20 mouse cellular contexts compared by ENCODE assay signal in genomic region chr1:34523647-34524046, GRCm38 (mm10). TPM values are rescaled to one million over a fixed set of nuclear protein-coding genes. Genes with fewer than 3 reads are reported as not detected.
"Had no signal": no experiment of that assay in that cellular context is flagged by ENCODE, and none has a peak within 500 bp of the region (broad histone marks: within the 10 kb centered on the region; RNA-seq: fewer than 3 reads in every experiment).

No protein-coding gene starts in this region.

- H3K9me3 ChIP-seq: limb, embryonic 15.5 days; liver, embryonic 12.5 days; midbrain, embryonic 10.5 days; neural tube, embryonic 15.5 days had no signal

- DNase-seq: kidney, postnatal 10 days; lung, embryonic 14.5 days; lung, postnatal 10 days; lung, postnatal 4 days; midbrain, embryonic 14.5 days; right cerebral cortex, adult 18-20 months; right cerebral cortex, postnatal 25 days; thymus, postnatal 36 days had no signal

- H3K4me3 ChIP-seq: limb, embryonic 15.5 days; liver, embryonic 12.5 days; midbrain, embryonic 10.5 days; myocyte; neural tube, embryonic 15.5 days had no signal

- H3K27me3 ChIP-seq: limb, embryonic 15.5 days; liver, embryonic 12.5 days; neural tube, embryonic 15.5 days had no signal

- H3K36me3 ChIP-seq: limb, embryonic 15.5 days; liver, embryonic 12.5 days; midbrain, embryonic 10.5 days; neural tube, embryonic 15.5 days had no signal

- H3K27ac ChIP-seq: limb, embryonic 15.5 days; liver, embryonic 12.5 days; midbrain, embryonic 10.5 days; neural tube, embryonic 15.5 days had no signal

- H3K4me1 ChIP-seq: limb, embryonic 15.5 days; liver, embryonic 12.5 days; midbrain, embryonic 10.5 days; neural tube, embryonic 15.5 days had no signal

RNA-seq across cellular contexts. Expression of gene Cfc1, which starts 11.8 kb away (rescaled TPM):
- polyA plus RNA-seq: large intestine, adult 2 months; limb, embryonic 11.5 days; liver, embryonic 12.5 days; liver, embryonic 16.5 days; lung, embryonic 14.5 days; midbrain, embryonic 10.5 days; midbrain, embryonic 14.5 days; myocyte; neural tube, embryonic 11.5 days; small intestine, adult 2 months; thymus, postnatal 0 days had no signal

RNA-seq across cellular contexts. Expression of gene Prss39, which starts 25.4 kb away (rescaled TPM):
- polyA plus RNA-seq: limb, embryonic 11.5 days; limb, embryonic 15.5 days; liver, embryonic 12.5 days; liver, embryonic 16.5 days; lung, embryonic 14.5 days; midbrain, embryonic 10.5 days; midbrain, embryonic 14.5 days; myocyte; neural tube, embryonic 11.5 days; neural tube, embryonic 15.5 days; small intestine, adult 2 months; stomach, embryonic 16.5 days; thymus, postnatal 0 days had no signal

RNA-seq across cellular contexts. Expression of gene Prss40, which starts 37.1 kb away (rescaled TPM):
- polyA plus RNA-seq: large intestine, adult 2 months; limb, embryonic 11.5 days; limb, embryonic 15.5 days; liver, embryonic 12.5 days; liver, embryonic 16.5 days; lung, embryonic 14.5 days; midbrain, embryonic 10.5 days; midbrain, embryonic 14.5 days; myocyte; neural tube, embryonic 11.5 days; neural tube, embryonic 15.5 days; small intestine, adult 2 months; stomach, embryonic 16.5 days; thymus, postnatal 0 days had no signal

RNA-seq across cellular contexts. Expression of gene Amer3, which starts 55.8 kb away (rescaled TPM):
- polyA plus RNA-seq: liver, embryonic 12.5 days; lung, embryonic 14.5 days; myocyte; small intestine, adult 2 months; thymus, postnatal 0 days had no signal
